Mouse (Mus musculus) thymus, postnatal 14 days (tissue): Measurements from ENCODE around the gene Arhgap17.

Source experiments
- DNase-seq: peaks from one replicate; pipeline ENCODE4 v3.0.0; 2021

Arhgap17 gene

DNA sequence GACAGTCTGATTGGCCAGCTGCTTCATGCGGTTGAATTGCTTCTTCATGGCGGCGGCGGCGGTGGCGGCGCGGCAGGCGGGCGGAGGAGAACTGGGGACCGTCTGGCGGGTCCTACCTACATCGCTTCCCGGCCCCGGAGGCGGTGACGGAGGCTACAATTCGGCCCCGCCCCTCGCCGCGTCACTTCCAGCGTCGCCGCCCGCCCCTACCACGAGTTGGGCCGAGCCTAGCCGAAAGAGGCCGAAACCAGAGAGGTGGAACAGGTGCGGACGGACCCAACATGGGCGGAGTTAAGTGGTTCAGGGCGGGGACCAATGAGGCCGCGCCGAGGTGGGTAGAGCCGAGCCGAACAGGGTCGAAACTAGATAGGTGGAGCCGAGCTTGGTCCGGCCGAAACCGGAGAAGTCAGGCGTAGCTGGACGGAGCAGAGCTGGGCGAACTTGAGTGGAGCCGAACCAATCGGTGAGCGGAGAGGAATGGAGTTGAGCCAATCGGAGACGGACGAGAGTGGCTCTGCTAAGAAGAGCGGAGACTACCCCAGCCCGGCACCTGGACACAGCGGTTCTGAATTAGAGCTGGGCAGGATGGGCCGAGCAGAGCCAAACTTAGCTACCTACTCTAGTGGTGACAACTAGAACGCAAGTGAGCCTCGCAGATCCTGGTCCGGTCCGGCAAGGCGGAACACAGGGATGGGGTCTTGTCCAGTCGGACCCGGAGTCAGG, at the start of gene Arhgap17, which contains the start of gene Lcmt1:
Arhgap17 (minus strand) TSS at position 157 of the 723 bp plus-strand sequence.
Lcmt1 (plus strand) TSS at position 26 of the 723 bp plus-strand sequence.
- DNase-seq, result peak; percentile 98

- no peak for DNase-seq
These were observed 47.9 kb upstream of the Arhgap17 start for GRCm38 (mm10) chr7:123417661-123418060.

DNA sequence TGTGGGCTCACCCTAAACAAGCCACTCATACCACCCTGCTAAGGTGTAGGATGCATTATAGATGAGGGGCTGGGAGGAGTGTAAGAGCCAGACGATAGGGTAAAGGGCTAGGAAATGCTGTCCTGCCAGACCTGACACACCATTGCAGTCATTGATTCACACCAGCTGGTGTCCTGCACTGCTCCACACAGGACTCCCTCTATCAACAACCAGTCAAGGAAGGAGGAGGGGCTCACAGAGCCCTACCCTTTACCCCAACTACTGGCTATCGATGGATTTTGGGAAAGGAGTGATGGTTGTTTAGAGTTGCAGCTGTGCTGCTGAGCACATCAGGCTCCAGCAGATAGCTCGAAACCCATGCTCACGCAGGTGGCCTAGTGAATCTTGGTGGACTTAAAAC, 47.1 kb upstream of the Arhgap17 start:
- DNase-seq, result no peak

GRCm38 (mm10) chr7:123412143-123412542, 42.4 kb upstream of the Arhgap17 start:
- DNase-seq, result no peak

DNA sequence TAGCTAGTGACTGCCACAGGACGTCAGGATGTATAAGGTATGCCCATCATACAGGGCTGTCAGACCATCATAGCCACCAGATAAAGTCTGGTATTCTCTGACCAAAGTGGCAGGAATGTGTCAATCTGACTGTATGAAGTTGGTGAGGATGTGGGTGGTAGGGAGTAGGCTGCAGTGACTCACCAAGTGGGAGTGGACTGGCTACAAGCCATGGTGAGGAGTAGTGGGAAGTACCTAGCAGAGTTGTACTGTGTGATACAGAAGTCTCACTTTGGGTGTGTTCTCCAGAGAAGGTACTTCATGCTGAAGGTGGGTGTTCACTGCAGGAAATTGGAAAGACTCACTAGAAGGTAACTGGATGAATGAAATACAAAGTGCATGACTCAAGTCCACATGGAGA, 41.4 kb upstream of the Arhgap17 start:
- no peak for DNase-seq

DNA sequence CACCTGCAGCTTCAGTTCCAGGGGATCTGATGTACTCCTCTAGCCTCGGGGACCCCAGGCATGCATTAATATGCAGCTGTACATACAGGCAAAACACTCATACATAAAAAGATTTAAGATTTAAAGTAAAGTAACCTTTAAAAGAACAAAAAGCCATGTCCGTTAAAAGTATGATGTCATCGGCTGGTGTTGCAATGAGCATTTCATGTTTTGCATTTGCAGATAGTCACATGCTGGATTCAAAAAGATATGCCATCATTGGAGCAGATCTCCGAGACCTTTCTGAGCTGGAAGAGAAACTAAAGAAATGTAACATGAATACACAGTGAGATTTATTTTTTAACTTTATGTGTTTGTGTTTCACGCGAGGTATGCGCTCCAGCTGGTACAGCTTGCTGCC, 40.8 kb upstream of the Arhgap17 start:
- DNase-seq, result no peak

GRCm38 (mm10) chr7:123406988-123407387, 37.3 kb upstream of the Arhgap17 start:
- no peak for DNase-seq

DNA sequence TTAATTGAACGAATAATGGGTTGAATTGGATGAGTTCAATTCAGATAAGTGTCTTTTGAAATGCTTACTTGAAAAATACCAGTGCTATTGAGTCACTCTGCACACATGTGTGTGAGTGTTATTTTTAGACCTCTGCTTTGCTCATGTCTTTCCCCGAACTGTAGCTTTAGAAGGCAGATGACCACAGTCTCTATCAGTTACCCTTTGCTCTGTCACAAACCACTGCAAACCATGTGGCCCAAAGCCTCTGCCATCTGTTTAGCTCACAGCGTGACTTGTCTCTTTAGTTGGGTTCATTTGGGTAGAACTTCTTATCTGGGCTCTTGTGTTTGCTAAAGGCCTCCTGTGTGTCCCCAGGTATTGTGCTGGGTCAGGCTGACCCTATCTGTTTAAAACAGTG, 35.9 kb upstream of the Arhgap17 start:
- DNase-seq, result no peak

GRCm38 (mm10) chr7:123404198-123404597, 34.5 kb upstream of the Arhgap17 start:
- no peak for DNase-seq

- no peak for DNase-seq
These were observed 31.4 kb upstream of the Arhgap17 start for GRCm38 (mm10) chr7:123401121-123401520.

DNA sequence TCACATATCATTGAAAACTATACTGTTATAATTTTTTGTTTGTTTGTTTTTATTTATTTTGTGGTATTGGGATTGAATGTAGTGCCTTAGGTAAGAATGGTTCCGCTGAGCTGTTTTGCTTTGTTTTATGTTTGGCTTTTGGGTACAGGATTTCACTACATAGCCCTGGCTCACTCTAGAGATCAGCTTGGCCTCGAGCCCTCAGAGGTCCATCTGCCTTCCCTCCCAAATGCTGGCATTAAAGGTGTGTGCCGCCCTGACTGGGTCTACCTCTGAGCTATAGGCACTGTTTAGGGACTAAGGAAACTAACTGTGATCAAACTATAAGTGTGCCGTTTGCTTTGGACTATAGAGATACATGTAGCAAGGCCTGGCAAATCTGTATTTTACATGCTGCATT, 29.6 kb upstream of the Arhgap17 start:
- DNase-seq, result no peak

- peak; percentile 30 for DNase-seq
These were observed 29.1 kb upstream of the Arhgap17 start for GRCm38 (mm10) chr7:123398828-123399227.

DNA sequence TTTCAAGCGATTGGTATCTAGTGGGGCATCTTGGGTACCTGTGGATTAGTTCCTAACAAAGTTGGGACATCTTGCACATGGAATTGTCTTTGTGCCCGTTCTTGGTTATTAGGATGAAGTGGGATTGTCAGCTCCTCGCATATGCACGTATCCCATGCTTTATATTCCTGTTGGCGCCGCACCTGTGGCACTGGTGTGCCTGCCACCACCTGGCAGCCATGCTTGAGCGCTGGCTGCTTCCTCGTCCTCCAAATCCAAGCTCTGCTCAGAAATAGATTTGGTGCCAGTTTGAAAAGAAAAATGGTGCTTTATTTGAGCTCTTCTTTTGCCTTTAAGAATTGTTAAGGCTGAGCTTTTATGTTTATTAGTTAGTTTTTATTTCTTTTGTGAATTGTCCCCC, 28.2 kb upstream of the Arhgap17 start:
- DNase-seq, result no peak

GRCm38 (mm10) chr7:123397369-123397768, 27.7 kb upstream of the Arhgap17 start:
- no peak for DNase-seq

DNA sequence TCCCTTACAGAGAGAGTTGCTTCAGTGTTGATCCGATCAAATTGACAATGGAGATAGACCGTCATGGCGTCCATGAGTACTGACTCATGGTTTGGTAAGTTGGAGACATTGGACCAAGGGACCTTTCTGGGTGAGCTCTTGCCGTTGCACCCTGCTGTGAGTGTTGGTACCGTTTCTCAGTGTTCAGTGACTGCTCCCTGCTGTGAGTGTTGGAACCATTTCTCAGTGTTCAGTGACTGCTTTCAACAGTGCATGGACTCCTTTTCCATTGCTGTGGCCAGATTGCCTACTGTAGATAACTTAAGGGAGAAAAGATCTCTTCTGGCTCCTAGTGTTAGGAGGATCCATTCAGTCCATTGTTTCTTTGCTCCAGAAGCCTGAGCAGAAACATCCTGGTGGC, 27.2 kb upstream of the Arhgap17 start:
- no peak for DNase-seq

DNA sequence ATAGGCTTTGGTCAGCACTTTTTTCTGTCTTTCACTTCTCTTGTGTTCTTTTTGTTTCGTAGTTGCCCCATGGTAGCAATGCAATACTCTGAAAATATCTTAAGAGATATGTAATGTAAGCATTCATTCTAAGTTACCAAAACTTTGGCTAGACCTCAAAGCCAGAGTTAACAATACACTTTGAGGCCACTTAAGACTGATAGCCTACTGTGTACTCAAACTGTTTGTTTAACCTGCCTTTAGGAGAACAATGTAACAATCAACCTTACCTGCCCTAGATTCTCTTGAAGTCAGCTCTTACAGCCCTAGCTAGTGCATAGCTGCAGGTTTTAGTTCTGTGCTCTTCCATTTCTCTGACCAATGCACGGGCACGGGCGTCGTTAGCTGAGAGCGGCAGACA, 24.6 kb upstream of the Arhgap17 start:
- DNase-seq, result no peak

- DNase-seq, result no peak
These were observed 20.1 kb upstream of the Arhgap17 start for GRCm38 (mm10) chr7:123389686-123390280.

- DNase-seq, result no peak
These were observed 16.1 kb upstream of the Arhgap17 start for GRCm38 (mm10) chr7:123385693-123386407.

DNA sequence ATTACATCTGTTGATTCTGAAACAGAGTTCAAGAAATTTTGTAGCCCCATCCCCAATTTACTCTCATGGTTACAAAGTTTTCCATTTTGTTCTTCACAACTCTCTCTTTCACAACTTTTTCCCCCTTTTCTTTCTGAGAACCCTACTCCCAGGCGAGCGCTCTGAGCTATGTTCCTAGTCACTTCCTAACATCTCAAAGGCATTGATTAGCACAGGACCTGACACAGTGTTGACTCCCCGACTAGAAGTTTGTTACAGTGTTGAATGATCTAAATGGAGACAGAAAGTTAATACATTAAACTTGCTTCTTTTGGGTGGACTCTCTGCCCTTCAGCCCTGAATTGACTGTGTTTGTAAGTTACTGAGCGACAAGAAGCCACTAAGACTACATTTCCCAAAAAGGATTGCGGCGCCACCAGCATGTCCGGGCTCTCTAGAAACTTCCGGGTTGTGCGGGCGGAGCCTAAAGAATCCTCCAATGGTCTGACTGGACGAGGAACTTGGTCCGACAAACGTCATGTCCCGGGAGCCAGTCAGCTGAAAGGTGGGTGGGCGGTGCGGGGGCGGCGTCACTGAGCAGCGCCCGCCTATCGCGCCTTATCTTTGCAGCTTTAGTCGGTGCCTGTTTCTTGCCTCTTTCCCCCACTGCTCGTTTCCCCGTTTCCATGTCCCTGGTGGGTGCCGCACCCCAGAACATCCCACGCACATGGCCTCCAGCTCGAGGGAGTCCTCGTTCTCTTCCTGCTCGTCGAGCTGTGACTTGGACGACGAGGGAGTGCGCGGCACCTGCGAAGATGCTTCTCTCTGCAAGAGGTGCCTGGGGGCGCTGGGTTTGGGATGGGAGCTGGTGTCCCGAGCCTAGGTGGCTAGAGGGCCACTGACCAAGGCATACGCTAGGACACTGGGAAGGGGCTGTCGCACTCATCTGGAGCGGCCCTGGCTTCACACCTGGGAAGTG, 8.0 kb upstream of the Arhgap17 start:
- DNase-seq, result peak; percentile 95

DNA sequence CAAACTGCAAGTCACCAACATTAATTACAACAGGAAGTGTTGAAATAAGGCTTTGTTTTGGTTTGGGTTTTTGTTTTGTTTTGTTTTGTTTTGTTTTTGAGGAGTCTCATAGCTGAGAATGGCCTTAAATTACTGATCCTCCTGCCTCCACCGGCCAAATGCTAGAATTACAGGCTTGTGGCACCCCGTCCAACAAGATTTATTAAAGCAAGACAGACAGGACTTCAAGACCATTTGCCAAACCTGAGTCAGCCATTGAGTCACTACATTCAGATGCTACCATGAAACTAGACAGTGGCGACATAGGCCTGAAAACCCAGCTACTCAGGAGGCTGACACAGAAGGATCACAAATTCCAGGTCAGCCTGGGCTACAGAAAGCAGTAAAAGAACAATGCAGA, 1.8 kb upstream of the Arhgap17 start:
- no peak for DNase-seq

- DNase-seq, result no peak
These were observed 985 bp upstream of the Arhgap17 start for GRCm38 (mm10) chr7:123370700-123371099.
